Mouse (Mus musculus) stomach, postnatal 0 days (tissue): ENCODE measurements around the gene Gm8297. TPM values are rescaled to one million over a fixed set of nuclear protein-coding genes. Genes with fewer than 3 reads are reported as not detected.
"Not testable (repeated sequence)": the region's sequence is repeated elsewhere in the genome, so short reads cannot be mapped to it uniquely, and the experiment has no call there.

ENCODE experiments used
- ATAC-seq: fragments of 200-750 bp; cut with Nextera tagmentation; 2 replicates; pipeline ENCODE4 v1.8.0; 2017; ENCODE audit not compliant: low FRiP score, low TSS enrichment
- DNase-seq: peaks from one replicate; pipeline ENCODE4 v3.0.0-alpha.2; 2016; ENCODE audit warnings: low spot score
- H3K27ac ChIP-seq: fragments of 300-500 bp; sonication (generic); replicated peaks from 2 replicates; pipeline ENCODE4 v1.5.1; 2014; ENCODE audit warnings: mild to moderate bottlenecking, control low read depth
- H3K27me3 ChIP-seq: fragments of 300-500 bp; sonication (generic); 2 replicates; pipeline ENCODE4 v1.6.1; 2014; ENCODE audit warnings: low read length; ENCODE audit not compliant: control insufficient read depth, insufficient read depth
- H3K36me3 ChIP-seq: fragments of 300-500 bp; sonication (generic); 2 replicates; pipeline ENCODE4 v1.6.1; 2014; ENCODE audit warnings: low read length, mixed read lengths; ENCODE audit not compliant: control insufficient read depth, insufficient read depth
- H3K4me1 ChIP-seq: fragments of 300-500 bp; sonication (generic); replicated peaks from 2 replicates; pipeline ENCODE4 v1.6.1; 2014; ENCODE audit warnings: antibody characterized with exemption; ENCODE audit not compliant: control insufficient read depth, insufficient read depth
- H3K4me2 ChIP-seq: fragments of 300-500 bp; sonication (generic); replicated peaks from 2 replicates; pipeline ENCODE4 v1.6.1; 2014; ENCODE audit warnings: low read depth, mild to moderate bottlenecking, control low read depth, moderate library complexity
- H3K4me3 ChIP-seq: fragments of 300-500 bp; sonication (generic); 2 replicates; pipeline ENCODE4 v1.5.1; 2014; ENCODE audit warnings: low read depth, low read length, control low read depth
- H3K9ac ChIP-seq: fragments of 300-500 bp; sonication (generic); 2 replicates; pipeline ENCODE4 v1.6.1; 2014; ENCODE audit warnings: mild to moderate bottlenecking, low read length, control low read depth, mixed read lengths
- H3K9me3 ChIP-seq: fragments of 300-500 bp; sonication (generic); 2 replicates; pipeline ENCODE4 v1.6.1; 2016; ENCODE audit warnings: low read length; ENCODE audit not compliant: control insufficient read depth
- WGBS: fragments of 180-500 bp; shearing (Covaris S2); extraction: QIAGEN DNeasy Blood & Tissue Kit; methylation state at CpG from one replicate; pipeline ENCODE4 v1.1.7; 2014; 5-methylcytosine and 5-hydroxymethylcytosine counted together
- polyA plus RNA-seq: library from polyadenylated mRNA; unstranded; fragments of >200 nt; fragmentation: Nextera tagmentation; extraction: Ambion mirVana; gene quantifications from 2 replicates; pipeline ENCODE4 v1.2.1, GENCODE M21; 2015

Gm8297 gene
- polyA plus RNA-seq: not detected in 2 replicates

DNA sequence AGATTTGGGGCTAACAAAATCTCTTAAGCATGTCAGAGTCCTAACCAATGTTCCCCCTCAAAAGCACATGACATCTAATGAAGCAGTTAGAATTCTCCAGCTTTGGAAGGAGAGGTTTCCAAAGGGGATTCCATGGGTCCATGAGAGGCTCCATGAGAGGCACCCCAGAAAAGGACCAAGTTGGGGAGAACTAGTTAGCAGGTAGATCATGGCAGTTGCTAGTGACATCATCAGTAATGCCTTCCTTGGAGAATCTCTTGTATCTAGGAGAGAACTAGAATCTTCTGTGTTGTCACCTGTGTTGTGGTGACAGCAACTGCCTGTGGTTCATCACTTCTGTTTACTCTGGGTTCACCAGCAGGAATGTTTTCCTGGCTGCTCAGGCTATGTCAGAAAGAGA, at the start of gene Gm8297:
Gene Gm8297 (plus strand): TSS at position 301 of the 400 bp plus-strand sequence.
- ATAC-seq, H3K9me3 ChIP-seq, H3K4me1 ChIP-seq, H3K27ac ChIP-seq, H3K27me3 ChIP-seq, DNase-seq, H3K9ac ChIP-seq, H3K4me3 ChIP-seq, H3K4me2 ChIP-seq, H3K36me3 ChIP-seq: not testable (repeated sequence)

DNA sequence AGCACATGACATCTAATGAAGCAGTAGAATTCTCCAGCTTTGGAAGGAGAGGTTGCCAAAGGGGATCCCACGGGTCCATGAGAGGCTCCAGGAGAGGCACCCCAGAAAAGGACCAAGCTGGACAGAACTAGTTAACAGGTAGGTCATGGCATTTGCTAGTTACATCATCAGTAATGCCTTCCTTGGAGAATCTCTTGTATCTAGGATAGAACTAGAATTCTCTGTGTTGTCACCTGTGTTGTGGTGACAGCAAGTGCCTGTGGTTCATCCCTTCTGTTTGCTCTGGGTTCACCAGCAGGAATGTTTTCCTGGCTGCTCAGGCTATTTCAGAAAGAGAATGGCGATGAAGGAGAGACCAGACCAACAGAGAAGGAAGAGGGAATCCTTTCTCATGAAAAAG, 31.9 kb downstream of the Gm8297 start, which contains the start of gene Gm3298:
Gene Gm3298 (plus strand): TSS at position 301 of the 400 bp plus-strand sequence.
- not testable (repeated sequence) for H3K27ac ChIP-seq, ATAC-seq, H3K27me3 ChIP-seq, DNase-seq, H3K36me3 ChIP-seq, H3K4me1 ChIP-seq, H3K9me3 ChIP-seq, H3K9ac ChIP-seq, H3K4me2 ChIP-seq, H3K4me3 ChIP-seq
- no CpG with 5 or more reads among the region's 2 CpGs for WGBS

Other genes with a start within 250 kb of the Gm8297 start
- gene Gm9602, start 207.6 kb upstream of the Gm8297 start, polyA plus RNA-seq: not detected in 2 replicates
- not detected in 2 replicates for gene Gm3269, start 145.8 kb upstream of the Gm8297 start, polyA plus RNA-seq
- gene Gm3264, start 128.4 kb upstream of the Gm8297 start, polyA plus RNA-seq: 0.32 TPM in 1 of 2 replicates, not detected in the other
- not detected in 2 replicates for gene Gm3278, start 91.5 kb upstream of the Gm8297 start, polyA plus RNA-seq
- gene Gm3298, start 32.0 kb downstream of the Gm8297 start, polyA plus RNA-seq: not detected in 2 replicates
- gene 4930555G01Rik, start 66.7 kb downstream of the Gm8297 start, polyA plus RNA-seq: not detected in 2 replicates
- 0.38 and 0.52 TPM in 2 replicates for gene Gm8281, start 87.1 kb downstream of the Gm8297 start, polyA plus RNA-seq
- gene Gm8279, start 147.6 kb downstream of the Gm8297 start, polyA plus RNA-seq: not detected in 2 replicates
- not detected in 2 replicates for gene Gm3317, start 180.6 kb downstream of the Gm8297 start, polyA plus RNA-seq
- gene Gm8271, start 201.9 kb downstream of the Gm8297 start, polyA plus RNA-seq: not detected in 2 replicates